Mouse (Mus musculus) liver (tissue): Measurements from ENCODE around the gene Slc35e3.
A peak's percentile ranks its signal among the peaks of the same experiment; 100 is the strongest.
"Not testable (repeated sequence)": the region's sequence is repeated elsewhere in the genome, so short reads cannot be mapped to it uniquely, and the experiment has no call there.

Experiments used
- DNase-seq: peaks from one replicate; pipeline ENCODE4 v3.0.0-alpha.2; 2020; ENCODE audit warnings: mixed read lengths

Slc35e3 gene

DNA sequence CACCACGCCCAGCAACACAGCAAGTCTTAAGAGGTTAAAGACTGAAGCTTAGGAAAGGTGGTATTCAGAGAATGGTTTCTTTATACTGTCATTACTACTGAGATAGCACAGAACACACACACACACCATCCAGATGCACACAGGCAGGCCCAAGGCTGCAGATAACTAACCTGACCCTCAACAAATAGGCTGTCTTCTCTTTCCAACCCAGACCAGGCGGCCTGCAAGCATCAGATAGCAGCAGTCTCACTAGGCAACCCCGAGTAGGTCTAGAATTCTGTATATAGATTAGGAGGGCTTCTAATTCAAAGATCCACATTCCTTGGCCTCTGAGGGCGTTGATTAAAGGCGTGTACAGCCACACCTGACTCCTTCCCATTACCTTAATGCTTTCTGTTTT, 14.0 kb downstream of the Slc35e3 start:
- DNase-seq = peak; percentile 79

DNA sequence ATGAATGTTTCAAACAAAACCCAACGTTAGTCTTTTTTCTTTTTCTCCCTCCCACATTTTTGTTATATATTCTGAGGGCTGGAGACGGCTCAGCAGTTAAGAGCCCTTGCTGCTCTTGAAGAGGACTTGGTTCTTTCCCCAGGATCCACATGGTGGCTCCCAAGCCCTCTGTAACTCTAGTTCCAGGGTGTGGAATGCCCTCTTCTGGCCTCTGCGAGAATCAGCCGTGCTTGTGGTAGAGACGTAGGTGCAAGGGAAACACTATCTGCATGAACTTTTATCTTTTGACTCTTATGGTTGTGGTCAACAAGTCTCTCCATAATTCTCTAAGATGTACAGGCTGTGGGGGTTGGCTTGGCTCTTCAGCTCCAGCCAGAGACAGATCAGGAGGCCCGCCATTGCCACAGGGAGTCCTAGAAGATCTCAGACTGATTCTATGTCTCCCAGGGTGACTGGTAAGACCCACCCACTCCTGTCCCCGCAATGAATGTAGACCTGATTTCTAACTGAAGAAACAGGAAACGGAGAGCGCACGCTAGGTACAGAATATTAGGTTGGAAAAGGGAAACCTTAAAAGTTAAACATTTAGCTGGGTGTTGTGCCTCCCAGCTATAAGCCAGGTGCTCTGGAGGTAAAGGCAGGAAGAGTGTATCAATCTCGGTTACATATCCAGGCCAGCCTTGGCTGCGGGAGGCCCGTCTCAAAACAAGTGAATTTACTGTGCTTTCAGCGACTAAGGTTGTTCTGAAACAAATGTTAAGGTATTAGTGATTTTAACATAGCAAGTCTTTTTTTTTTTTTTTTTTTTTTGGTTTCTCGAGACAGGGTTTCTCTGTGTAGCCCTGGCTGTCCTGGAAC, 14.7 kb downstream of the Slc35e3 start:
- peak; percentile 75 for DNase-seq

DNA sequence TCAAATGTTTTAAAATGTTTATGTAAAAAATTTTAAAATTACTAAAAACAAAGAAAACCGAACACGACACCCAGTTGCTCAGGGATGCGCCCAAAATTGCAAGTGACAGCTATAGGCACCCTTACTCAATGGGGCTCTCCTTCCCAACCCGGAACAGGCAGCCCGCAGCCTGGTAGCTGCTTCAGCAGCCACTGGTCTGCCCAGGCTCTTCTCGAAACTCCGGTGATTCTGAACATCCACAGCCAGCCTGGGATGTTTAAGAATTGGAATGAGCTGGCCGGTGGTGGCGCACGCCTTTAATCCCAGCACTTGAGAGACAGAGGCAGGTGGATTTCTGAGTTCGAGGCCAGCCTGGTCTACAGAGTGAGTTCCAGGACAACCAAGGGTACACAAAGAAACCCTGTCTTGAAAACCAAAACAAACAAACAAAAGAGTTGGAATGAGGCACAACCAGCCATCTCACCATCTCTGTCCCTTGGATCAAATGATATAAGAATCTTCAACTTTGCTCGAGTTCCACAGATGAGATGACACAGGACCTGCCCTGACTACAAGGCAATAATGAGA, 15.4 kb downstream of the Slc35e3 start:
- no peak for DNase-seq

DNA sequence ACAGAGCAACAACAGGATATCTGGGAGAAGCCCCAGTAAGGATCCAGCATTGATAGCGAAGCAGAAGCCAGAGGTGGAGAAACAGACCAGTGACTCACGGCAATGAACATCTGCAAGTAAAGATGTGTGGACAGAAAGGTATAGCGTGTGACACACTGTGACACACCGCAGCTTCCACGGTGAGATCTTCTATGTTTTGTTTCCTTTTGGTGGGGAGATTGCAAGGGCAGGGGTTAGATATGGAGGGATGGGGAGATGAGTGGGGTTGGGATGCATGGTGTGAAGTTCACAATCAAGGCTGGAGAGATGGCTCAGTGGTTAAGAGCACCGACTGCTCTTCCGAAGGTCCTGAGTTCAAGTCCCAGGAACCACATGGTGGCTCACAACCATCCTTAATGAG, 16.0 kb downstream of the Slc35e3 start:
- DNase-seq = no peak

DNA sequence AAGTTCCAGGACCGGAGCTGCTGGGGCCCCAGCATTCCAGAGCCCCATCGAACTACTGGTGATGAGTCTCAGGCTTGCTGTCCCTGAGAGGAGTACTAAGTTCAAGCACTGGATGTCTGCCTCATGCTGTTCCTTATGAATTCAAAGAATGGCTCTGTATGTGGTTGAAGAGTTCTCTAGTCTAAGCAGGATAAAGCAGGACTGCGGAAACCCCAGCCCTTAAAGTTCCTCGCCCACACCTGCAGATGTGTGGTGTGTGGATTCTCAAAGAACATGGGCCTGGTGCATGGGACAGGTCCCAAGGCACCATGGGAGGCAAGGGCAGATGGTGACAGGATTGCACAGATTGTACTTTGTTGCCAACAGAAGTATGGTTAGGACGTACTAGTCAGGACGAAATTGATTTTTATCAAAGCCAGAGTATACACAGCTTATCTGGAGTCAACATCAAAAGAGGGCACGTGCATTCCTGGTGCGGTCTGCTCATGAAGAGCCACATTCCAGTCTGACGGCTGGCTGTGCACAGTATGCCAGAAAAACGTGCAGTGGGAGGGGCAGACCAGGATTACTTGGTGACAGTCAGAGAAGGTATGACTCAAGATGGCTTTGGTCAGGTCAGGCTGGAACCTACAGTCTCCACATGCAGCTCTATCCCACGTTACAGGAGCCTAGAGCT, 16.9 kb downstream of the Slc35e3 start:
- DNase-seq = peak; percentile 24

DNA sequence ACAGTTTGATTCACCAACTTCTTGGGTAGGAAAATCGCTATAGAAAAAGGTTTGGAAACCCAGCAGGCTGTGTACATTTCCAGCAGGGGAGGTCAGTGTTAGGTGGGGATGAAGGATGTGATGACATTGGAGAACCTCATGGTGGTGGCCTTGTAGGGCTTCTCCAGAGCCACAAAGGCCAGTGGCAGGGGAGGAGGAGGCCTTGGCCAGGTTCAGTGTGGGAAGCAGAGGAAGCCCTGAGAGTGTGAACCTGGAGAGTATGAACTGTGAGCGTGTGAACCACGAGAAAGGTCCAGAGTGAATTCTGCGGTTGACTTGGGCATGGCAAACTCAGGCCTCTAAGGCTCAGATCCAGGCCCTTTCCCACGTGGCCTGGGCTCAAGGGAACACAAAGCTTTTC, 17.6 kb downstream of the Slc35e3 start:
- DNase-seq = no peak

DNA sequence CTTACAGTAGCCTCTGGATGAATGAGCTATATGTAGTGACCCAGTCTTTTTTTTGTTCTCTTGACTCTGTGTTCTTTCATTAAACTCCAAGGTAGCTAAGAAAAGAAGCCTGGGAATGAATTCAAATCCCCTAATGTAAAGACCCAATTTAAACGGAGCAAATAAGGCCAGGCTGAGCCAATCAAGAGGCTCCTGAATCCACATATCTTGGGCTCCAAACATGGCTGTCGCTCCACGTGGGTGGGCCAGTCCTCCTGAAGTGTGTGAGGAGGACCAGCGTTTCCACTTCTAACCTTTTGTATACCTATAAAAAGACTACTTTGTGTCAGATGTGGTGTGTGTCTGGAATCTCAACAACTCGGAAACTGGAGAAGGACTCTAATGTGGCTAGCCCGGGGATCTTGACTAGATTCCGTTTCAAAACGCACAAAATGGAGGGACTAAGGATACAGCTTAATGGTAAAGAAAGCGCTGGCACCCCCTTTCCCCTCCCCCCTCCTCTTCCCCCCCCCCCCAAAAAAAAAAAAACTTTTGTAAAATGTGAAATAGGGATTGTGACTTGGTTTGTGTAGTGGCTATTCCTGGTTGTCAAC, 18.6 kb downstream of the Slc35e3 start:
- no peak for DNase-seq

DNA sequence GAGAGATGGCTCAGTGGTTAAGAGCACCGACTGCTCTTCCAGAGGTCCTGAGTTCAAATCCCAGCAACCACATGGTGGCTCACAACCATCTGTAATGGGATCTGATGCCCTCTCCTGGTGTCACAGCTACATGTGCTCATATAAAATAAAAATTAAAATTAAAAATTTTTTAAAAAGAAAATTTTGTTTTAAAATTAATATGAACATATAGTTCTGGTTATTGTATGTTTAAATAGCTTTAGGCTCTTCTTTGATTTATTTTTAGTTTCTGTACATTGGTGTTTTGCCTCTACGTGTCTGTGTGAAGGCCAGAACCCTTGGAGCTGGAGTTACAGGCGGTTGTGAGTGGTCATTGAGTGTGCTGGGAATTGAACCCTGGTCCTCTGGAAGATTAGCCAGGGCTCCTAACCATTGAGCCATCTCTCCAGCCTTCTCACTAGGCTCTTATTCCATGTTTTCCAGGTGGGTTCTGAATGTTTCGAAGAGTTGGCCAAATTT, 19.2 kb downstream of the Slc35e3 start:
- DNase-seq = no peak

DNA sequence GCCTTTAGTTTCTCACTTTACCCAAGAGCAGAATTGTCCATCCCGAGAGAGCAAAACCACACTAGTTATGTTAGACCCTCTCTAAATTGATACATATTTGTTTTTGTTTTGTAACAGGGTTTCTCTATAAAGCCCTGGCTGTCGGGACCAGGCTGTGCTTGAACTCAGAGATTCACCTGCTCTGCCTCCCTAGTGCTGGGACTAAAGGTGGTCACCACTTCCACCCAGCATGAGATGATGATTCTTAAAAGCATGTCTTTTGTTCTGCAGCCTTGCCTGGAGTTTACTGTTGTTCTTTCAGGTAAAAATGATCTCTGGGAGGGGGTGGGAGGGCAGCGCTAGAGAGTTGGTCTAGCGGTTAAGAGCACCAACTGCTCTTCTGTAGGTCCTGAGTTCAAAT, 19.8 kb downstream of the Slc35e3 start:
- no peak for DNase-seq

DNA sequence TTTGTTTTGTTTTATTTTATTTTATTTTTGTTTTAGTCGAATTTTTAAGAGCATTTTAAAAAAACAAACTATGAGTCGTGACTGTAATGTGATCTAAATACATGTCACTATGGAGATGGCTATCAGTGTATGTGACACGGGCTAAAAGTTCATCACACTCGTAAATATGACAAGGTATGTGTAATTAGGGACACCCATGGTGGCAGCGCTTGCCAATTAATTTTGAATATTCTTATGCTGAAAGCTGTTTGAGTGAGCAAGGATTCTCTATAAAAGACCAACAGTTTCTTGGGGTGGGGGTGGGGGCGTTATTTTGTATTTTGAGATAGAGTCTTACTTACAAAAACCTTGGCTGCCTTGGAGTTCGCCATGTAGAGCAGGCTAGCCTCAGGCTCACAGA, 20.5 kb downstream of the Slc35e3 start:
- no peak for DNase-seq

DNA sequence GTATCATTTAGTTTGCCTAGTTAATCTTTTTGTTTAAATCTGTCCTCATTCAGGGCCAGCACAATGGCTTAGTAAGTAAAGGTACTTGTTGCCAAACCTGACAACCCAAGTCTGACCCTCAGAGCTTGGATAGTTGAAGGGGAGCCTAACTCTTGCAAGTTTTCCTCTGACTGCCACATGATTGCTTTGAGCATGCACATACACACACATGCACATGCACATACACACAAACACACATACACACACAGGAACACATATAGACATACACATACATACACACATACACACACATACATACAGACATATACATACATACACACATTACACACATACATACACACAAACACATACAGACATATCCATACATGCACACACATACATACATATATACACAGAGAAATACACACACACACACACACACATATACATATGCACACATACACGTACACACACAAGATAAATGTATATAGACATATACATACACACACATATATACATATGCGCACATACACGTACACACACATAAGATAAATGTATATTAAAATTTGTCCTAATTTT, 21.3 kb downstream of the Slc35e3 start:
- DNase-seq = no peak

DNA sequence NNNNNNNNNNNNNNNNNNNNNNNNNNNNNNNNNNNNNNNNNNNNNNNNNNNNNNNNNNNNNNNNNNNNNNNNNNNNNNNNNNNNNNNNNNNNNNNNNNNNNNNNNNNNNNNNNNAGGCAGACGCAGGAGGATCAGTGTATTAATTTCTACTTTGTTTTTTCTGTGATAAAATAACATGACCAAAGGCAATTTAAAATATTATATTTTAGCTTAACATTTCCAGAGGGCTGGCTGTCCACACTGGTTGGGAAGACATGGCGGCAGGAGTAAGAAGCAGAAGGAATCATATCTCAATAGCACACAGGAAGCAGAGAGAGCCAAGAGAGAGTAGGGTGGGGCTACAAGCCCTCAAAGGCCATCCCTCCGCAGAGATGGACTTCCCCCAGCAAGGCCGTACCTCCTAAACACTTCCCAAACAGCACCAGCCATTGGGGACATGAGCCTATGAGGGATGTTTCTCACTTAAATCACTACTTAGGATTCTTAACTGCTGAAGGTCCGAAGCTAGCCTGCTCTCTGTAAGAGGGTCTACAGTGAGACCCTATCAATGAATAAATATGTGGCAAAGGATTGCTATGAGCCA, 21.9 kb downstream of the Slc35e3 start:
- no peak for DNase-seq

DNA sequence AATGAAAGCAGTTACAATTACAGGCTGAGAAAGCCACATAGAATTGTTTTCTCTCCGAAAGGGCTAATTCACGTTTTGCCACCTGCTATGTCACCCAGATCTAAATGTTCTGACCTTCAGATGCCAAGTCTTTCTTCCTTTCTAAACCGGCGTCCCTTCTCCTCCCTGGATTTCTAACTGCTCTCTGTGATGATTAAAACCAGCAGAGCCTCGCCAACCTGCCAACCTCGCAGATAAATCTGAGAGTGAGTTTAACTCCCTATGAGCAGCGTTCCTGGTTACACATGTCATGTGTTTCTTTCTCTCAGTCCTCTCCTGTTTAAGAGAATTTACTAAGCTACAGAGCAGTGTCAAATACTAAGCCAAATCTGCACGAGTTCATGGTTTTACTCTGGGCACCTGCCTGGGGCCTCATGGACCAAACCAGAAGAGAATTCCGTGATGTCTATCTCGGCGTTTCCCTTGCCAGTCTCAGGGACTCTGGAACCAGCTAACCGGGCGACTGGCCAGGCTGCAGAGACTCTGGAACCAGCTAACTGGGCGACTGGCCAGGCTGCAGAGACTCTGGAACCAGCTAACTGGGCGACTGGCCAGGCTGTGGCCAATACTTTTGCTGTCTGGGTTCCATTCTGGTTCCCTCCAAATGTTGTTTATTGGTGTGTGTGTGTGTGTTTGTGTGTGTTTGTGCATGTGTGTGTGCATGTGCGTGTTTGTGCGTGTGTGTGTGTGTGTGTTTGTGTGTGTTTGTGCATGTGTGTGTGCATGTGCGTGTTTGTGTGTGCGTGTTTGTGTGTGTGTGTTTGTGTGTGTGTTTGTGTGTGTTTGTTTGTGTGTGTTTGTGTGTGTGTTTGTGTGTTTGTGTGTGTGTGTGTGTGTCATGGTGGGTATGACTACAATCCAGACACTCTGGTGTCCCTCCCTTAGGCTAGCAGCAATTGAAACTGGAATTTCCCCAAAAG, 27.7 kb downstream of the Slc35e3 start:
- no peak for DNase-seq

DNA sequence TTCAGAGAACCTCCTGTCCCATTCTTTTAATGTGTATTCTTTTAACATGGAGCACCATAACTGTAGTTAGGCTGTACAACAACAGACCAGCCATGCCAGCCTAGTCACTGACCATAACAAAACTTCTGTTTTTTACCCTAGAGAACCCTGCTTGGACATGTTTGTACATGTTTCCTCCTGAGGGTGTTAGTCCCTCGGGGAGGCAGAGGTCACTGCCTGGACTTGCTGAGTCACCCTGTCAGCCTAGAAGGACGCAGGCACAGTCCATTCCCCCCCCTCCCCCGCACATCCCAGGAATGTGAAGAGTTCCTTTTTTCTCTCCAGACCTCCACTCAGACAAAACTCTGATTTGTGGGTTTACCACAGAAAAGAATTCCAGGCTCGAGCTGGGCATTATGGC, 28.6 kb downstream of the Slc35e3 start:
- peak; percentile 57 for DNase-seq

DNA sequence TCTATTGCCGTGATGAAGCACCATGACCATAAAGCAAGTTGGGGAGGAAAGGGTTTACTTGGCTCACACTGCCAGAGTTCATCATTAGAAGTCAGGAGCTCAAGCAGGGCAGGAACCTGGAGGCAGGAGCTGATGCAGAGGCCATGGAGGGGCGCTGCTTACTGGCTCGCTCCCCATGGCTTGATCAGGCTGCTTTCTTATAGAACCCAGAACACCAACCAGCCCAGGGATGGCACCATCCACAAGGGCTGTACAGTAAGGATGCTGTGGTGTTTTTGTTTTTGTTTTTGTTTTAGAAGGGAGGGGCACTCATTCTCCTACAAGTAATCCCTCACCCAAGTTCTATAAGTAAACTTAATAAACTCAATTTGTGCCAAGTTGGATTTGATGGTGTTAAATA, 29.5 kb downstream of the Slc35e3 start:
- DNase-seq = no peak

DNA sequence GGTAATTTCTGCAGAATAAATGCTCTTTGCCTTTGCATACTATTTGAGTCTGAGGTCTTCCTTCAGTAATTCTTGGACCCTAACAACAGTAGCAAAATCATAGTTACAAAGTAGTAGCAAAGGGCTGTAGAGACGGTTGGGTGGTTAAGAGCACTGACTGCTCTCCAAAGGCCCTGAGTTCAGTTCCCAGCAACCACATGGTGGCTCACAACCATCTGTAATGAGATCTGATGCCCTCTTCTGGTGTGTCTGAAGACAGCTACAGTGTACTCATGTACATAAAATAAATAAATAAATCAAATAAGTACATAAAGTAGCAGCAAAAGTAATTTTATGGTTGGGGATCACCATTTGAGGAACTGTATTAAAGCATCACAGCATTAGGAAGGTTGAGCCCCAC, 30.5 kb downstream of the Slc35e3 start:
- not testable (repeated sequence) for DNase-seq

DNA sequence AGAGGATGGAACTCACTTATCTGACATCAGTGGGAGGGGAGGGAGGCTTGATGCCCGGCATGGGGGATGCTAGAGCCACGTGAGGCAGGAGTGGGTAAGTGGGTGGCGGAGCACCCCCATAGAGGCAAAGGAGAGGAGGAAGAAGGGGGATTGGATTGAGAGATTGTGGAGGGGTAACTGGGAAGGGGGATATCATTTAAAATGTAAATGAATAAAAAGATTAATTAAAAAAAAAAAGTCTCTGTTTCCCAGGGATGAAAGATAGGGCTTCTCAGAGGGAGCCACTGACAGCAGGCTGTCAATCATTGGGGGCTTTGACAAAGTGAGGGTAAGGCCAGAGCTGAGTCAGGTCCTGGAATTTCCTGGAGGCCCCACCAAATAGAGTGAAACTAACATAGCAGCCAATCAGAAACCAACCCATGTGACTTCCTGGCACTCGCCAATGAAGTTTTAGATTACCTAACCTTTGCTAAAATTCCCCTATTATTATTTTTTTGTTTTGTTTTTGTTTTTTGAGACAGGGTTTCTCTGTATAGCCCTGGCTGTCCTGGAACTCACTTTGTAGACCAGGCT, 31.2 kb downstream of the Slc35e3 start:
- no peak for DNase-seq

DNA sequence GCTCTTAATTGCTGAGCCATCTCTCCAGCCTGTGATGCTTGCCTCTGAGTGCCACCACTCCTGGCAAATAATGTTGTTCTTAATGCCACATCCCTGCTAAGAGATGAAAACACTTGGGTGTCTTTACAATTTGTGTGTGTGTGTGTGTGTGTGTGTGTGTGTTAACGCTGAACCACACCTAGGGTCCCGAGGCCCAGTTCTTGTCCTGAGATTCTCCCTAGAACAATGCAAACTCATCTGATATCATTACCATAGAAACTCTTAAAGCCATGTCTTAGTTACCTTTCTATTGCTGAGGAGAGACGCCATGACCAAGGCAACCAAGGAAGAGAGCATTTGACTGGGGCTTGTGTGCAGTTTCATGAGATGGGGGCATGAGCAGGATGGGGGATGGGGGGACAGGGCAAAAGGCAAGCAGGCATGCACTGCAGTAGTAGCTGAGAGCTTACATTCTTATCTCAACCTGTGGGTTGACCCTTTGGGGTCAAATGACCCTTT, 32.1 kb downstream of the Slc35e3 start:
- no peak for DNase-seq

DNA sequence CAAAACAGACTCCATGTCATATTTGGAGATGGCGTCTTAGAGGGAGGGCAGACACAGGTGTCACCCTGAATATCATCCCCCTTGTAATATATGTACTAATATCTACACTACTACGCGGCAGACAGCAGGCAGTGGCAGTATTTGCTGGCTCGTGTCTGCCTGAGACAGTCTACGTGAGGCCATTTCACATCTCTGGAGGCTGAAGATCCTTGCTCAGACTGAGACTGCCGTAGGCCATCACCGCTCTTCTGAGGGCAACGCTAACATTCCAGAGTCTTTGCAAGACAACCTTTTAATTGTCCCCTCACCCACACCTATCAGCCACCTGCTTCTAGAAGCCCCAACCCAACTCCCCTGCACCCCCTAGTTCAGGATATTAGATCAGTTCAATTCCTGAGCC, 32.7 kb downstream of the Slc35e3 start:
- DNase-seq = no peak

DNA sequence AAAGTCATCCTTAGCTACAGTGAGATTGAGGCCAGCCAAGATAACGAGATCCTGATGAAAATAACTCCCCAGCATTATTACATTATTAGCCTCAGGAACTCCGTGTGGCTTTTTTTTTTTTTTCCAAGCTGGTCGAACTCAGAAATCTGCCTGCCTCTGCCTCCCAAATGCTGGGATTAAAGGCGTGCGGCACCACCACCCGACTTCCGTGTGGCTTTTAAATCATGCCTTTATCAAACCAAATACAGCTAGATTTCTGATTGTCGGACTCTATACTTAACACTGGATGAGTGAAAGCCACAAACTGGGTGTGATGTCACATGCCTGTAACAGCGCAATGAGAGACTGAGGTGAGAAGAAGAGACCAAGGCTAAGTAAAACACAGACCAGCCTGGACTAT, 33.3 kb downstream of the Slc35e3 start:
- DNase-seq = no peak

DNA sequence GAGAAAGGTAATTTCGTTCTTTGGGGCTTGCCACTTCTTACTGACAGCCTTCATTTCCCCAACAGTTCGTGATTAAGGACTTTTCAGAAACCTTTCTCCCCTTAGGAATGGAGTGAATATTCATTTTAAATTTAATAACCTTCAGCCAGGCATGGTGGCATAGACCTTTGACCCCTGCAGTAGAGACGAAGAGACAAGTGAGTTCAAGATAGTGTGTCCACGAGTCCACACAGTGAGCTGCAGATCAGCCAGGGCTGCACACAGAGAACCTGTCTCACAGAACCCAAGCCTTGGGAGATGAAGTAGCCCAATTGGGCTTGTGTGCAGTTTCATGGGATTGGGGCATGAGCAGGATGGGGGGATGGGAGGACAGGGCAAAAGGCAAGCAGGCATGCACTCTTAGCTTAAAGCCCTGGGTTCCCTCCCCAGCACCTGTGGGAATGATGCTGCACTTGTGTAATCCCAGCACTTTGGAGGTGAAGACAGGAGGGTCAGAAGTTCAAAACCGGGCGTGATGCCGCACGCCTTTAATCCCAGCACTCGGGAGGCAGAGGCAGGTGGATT, 33.9 kb downstream of the Slc35e3 start:
- DNase-seq = no peak
